Mouse (Mus musculus): ENCODE results near the gene Foxa3. TPM values are rescaled to one million over a fixed set of nuclear protein-coding genes. Genes with fewer than 3 reads are reported as not detected.

Gene Foxa3
- total RNA-seq (2023) = not detected

DNA sequence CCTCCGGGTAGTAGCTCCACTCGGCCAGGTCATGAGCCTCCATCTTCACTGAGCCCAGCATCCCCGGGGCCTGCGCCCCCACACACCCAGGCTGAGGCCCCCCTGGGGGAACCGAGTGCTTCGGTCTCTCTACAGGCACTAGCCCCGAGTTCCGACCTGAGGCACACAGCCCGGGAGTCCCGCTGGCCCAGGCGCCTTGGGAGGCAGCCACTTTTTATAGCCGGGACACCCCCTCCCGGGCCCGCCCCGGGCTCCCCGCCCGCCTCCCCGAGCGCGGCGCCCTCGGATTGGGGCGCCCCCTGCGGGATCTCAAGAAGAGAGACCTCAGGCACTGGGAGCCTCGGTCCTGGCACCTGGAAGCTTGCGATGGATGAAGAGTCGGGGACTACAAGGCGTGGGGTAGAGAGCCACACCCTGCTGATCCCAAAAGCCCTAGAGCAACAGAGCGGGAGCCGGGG, at the start of gene Foxa3:
Gene Foxa3 (minus strand): TSS at position 182 of the 458 bp plus-strand sequence.

DNA sequence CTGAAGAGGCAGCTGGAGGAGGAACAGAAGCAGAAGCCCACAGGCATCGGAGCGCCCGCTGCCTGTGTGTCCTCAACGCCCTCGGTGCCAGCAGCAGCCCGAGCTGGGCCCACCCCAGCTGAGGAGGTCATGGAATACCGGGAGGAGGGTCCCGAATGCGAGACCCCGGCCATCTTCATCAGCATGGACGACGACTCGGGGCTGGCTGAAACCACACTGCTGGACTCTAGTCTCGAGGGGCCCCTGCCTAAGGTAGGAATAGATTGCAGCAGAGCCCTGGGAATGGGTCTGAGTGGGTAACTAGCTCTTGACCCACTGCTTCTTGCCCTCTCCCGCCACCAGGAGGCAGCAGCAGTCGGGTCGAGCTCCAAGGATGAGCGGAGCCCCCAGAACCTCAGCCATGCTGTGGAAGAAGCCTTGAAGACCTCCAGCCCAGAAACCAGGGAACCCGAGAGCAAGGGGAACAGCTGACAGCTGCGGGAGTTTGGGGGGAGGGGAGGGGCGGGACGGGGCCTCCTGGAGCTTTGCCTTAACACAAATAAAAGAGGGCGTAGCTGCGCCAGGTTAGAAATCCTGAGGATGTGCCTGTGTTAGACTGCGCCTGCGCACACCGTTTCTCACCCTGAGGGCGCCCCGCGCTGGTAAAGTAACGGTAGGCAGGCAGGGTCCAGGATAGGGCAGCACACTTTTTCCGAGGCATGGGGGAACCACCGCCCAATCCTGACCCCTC, 30.9 kb upstream of the Foxa3 start, which contains the start of gene Rsph6a:
Gene Rsph6a (plus strand): TSS at position 644 of the 730 bp plus-strand sequence.

DNA sequence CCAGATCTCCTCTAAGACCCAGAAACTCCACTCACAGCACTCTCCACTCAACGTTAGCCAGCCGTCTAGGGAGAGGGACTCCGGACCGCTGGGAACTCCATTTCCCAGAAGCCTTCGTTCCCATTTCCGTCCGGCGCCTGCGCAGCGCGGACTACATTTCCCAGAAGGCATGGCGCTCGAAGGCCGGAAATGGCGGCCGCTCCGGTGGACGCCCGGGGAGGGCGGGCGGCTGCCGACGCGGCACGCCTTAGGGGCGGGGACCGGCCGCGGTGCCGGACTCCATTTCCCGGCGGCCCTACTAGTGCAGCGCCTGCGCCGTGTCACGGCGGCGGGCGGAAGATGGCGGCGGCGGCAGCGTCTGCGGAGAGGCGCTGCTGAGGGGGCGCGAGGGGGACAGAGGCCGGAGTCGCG, 763 bp upstream of the Foxa3 start, which contains the start of gene Sympk:
Gene Sympk (plus strand): TSS at position 282 of the 411 bp plus-strand sequence.

DNA sequence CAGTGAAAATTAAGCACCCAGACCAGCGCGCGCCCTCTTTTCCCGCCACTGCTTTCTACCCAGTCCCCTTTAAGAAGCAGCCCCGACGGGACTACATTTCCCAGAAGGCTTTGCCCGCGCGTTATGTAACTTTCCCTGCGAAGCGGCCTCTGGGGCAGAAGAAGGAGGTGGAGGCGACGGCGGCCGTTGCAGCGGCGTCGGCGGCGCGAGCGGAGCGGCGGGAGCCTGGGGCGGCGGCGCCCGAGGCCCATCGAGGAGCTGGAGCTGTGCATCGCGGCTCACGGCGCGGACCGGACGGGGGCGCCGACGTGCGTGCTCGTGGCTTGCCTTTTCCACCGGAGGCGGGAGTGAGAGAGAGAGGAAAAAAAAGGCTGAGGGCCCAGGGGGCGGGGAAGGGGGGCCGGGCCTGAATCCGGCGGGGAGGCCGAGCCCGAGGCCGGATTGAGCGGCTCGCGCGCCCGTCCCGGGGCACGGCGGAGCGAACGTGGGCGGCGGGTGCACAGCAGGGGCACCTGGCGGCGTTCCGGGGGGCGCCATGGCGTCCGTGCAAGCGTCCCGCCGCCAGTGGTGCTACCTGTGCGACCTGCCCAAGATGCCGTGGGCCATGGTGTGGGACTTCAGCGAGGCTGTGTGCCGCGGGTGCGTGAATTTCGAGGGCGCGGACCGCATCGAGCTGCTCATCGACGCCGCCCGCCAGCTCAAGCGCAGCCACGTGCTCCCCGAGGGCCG, 19.3 kb downstream of the Foxa3 start, which contains the start of gene Irf2bp1:
Gene Irf2bp1 (plus strand): TSS at position 143 of the 729 bp plus-strand sequence.

DNA sequence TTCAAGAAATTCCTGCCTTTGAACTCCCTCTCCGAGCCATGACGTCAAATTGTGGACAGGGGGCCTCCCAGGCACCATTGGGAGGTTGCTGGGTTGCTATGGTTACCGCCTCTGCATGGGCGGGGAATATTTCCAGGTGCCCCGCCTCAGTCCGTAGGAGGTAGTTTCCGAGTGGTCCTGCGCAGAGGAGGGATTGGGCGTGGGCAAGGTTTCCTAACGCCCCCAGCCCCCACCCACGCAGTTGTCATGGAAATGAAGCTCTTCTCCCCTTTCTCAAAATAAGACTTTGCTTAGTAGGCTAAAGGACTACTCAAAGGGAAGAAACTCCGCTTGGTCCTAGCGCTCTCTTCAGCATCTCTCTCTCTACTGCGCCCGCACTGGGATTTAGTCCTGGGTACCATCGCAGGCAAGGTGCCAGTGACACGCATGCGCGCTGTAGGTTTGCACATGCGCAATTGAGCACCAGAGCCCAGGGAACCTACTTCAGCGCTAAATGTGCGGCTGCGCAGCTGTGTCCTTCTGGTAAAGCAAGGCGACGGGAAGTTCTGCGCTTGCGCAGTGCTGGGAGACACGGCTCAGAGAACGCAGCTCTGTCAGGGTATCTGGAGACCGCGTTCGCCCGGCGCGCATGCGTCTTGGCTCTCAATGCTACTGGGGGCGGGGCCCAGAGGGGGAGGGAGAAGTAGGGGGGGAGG, 32.6 kb downstream of the Foxa3 start, which contains the start of gene Mypop:
Gene Mypop (plus strand): TSS at position 645 of the 695 bp plus-strand sequence.

DNA sequence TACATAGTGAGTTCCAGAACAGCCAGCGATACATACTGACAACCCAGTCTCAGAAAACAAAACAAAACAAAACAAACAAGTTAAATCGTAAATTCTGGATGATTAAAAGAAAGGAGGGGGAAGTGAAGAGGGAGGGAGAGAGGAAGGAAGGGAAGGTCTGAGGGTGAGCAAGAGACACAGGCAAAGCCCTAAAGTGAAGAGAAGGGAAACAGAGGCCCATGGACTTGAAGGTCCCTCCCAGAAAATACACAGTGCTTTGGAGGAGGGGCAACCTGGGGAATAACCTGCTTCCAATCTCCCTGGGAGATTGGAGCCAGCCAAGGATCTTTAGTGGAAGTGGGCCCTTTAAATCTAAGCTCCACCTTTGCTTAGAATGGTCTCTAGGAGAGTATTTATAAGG, 36.2 kb downstream of the Foxa3 start, which contains the start of gene Nanos2:
Gene Nanos2 (plus strand): TSS at position 301 of the 400 bp plus-strand sequence.

Other genes starting within 250 kb of the Foxa3 start
- not detected for gene Psg19, start 225.0 kb downstream of the Foxa3 start, total RNA-seq (2023)
- gene Psg17, start 201.9 kb downstream of the Foxa3 start, total RNA-seq (2023) = not detected
- under 1 TPM in 1 of 2 experiments, not detected in 1; 0.17 TPM for gene Mill2, start 183.6 kb downstream of the Foxa3 start, total RNA-seq (2023)
- 10 to 100 TPM in 1 of 2 experiments, 1 to 10 TPM in 1; 6.0 to 11.4 TPM for gene Pglyrp1, start 152.2 kb downstream of the Foxa3 start, total RNA-seq (2023)
- gene Ccdc61, start 113.1 kb downstream of the Foxa3 start, total RNA-seq (2023) = 10 to 100 TPM; 19.0 to 30.0 TPM
- gene Nova2, start 97.7 kb downstream of the Foxa3 start, total RNA-seq (2023) = not detected
- not detected for gene Nanos2, start 36.1 kb downstream of the Foxa3 start, total RNA-seq (2023)
- gene Mypop, start 32.3 kb downstream of the Foxa3 start, total RNA-seq (2023) = 1 to 10 TPM; 1.0 to 1.6 TPM
- gene Irf2bp1, start 19.5 kb downstream of the Foxa3 start, total RNA-seq (2023) = 10 to 100 TPM; 33.2 to 36.6 TPM
- gene Sympk, start 839 bp upstream of the Foxa3 start, total RNA-seq (2023) = 100 to 1,000 TPM; 112 to 115 TPM
- gene Rsph6a, start 31.2 kb upstream of the Foxa3 start, total RNA-seq (2023) = under 1 TPM; 0.47 to 0.70 TPM
- gene Dmwd, start 52.7 kb upstream of the Foxa3 start, total RNA-seq (2023) = 1 to 10 TPM; 1.2 TPM
- 1 to 10 TPM in 1 of 2 experiments, under 1 TPM in 1; 0.83 to 2.7 TPM for gene Dmpk, start 60.3 kb upstream of the Foxa3 start, total RNA-seq (2023)
- under 1 TPM; 0.58 to 0.74 TPM for gene Six5, start 71.1 kb upstream of the Foxa3 start, total RNA-seq (2023)
- not detected for gene Gm4969, start 94.8 kb upstream of the Foxa3 start, total RNA-seq (2023)
- gene Fbxo46, start 96.3 kb upstream of the Foxa3 start, total RNA-seq (2023) = 10 to 100 TPM; 25.7 to 28.5 TPM
- 10 to 100 TPM; 11.9 to 14.8 TPM for gene Qpctl, start 125.8 kb upstream of the Foxa3 start, total RNA-seq (2023)
- 10 to 100 TPM; 91.4 to 93.7 TPM for gene Snrpd2, start 126.2 kb upstream of the Foxa3 start, total RNA-seq (2023)
- gene Gipr, start 142.6 kb upstream of the Foxa3 start, total RNA-seq (2023) = not detected
- 10 to 100 TPM; 15.3 to 17.8 TPM for gene Eml2, start 152.9 kb upstream of the Foxa3 start, total RNA-seq (2023)
- not detected for gene Gpr4, start 189.0 kb upstream of the Foxa3 start, total RNA-seq (2023)
- gene Opa3, start 204.8 kb upstream of the Foxa3 start, total RNA-seq (2023) = 10 to 100 TPM; 45.0 to 46.4 TPM
- 100 to 1,000 TPM; 335 to 340 TPM for gene Vasp, start 248.3 kb upstream of the Foxa3 start, total RNA-seq (2023)